Mouse (Mus musculus): Measurements from ENCODE around the gene Gpr55. TPM values are rescaled to one million over a fixed set of nuclear protein-coding genes. Genes with fewer than 3 reads are reported as not detected.
"Not testable (repeated sequence)": the region's sequence is repeated elsewhere in the genome, so short reads cannot be mapped to it uniquely, and the experiment has no call there.

The Gpr55 gene
- not detected in 2 replicates for polyA plus RNA-seq (2012; ENCODE audit: insufficient read depth, insufficient read length, missing spikeins)

GRCm38 (mm10) chr1:85960873-85961272 lies at the start of gene Gpr55:
Gene Gpr55, minus strand, starts transcription at chr1:85961007.
- H3K4me3 ChIP-seq (ENCODE audit: insufficient read depth, low read depth, low read length), result no peak within 1 kb of the TSS
- H3K4me1 ChIP-seq (ENCODE audit: control insufficient read depth, insufficient read depth, insufficient read length, low read length), result no peaks in the 10 kb centered on the region
- no peak within 1 kb of the TSS for H3K27ac ChIP-seq (replicated peaks; ENCODE audit: low read depth, low read length)

GRCm38 (mm10) chr1:86007778-86008177 lies 47.0 kb upstream of the Gpr55 start:
- Histone ChIP-seq H3K27ac (replicated peaks; ENCODE audit: low read depth, low read length) (no peak overlapping the region), H3K4me3 (ENCODE audit: insufficient read depth, low read depth, low read length) (no peak overlapping the region), H3K4me1 (ENCODE audit: control insufficient read depth, insufficient read depth, insufficient read length, low read length) (no peaks in the 10 kb centered on the region)

- no peaks in the 10 kb centered on the region for H3K4me1 ChIP-seq (ENCODE audit: control insufficient read depth, insufficient read depth, insufficient read length, low read length)
- no peak overlapping the region for H3K27ac ChIP-seq (replicated peaks; ENCODE audit: low read depth, low read length)
- no peak overlapping the region for H3K4me3 ChIP-seq (ENCODE audit: insufficient read depth, low read depth, low read length)
Measured at GRCm38 (mm10) chr1:86006040-86006439, 45.2 kb upstream of the Gpr55 start.

GRCm38 (mm10) chr1:86005540-86005939 lies 44.7 kb upstream of the Gpr55 start:
- H3K27ac ChIP-seq (replicated peaks; ENCODE audit: low read depth, low read length), result no peak overlapping the region
- H3K4me3 ChIP-seq (ENCODE audit: insufficient read depth, low read depth, low read length), result no peak overlapping the region
- H3K4me1 ChIP-seq (ENCODE audit: control insufficient read depth, insufficient read depth, insufficient read length, low read length), result no peaks in the 10 kb centered on the region

GRCm38 (mm10) chr1:85999853-86000570 lies 39.2 kb upstream of the Gpr55 start:
- Histone ChIP-seq H3K27ac (replicated peaks; ENCODE audit: low read depth, low read length) (no peak overlapping the region), H3K4me3 (ENCODE audit: insufficient read depth, low read depth, low read length) (no peak overlapping the region), H3K4me1 (ENCODE audit: control insufficient read depth, insufficient read depth, insufficient read length, low read length) (no peaks in the 10 kb centered on the region)

GRCm38 (mm10) chr1:85998012-85998411 lies 37.2 kb upstream of the Gpr55 start:
- Histone ChIP-seq H3K4me3 (ENCODE audit: insufficient read depth, low read depth, low read length) (no peak overlapping the region), H3K4me1 (ENCODE audit: control insufficient read depth, insufficient read depth, insufficient read length, low read length) (no peaks in the 10 kb centered on the region), H3K27ac (replicated peaks; ENCODE audit: low read depth, low read length) (no peak overlapping the region)

GRCm38 (mm10) chr1:85997221-85997620 lies 36.4 kb upstream of the Gpr55 start:
- Histone ChIP-seq H3K4me3 (ENCODE audit: insufficient read depth, low read depth, low read length) (no peak overlapping the region), H3K4me1 (ENCODE audit: control insufficient read depth, insufficient read depth, insufficient read length, low read length) (no peaks in the 10 kb centered on the region), H3K27ac (replicated peaks; ENCODE audit: low read depth, low read length) (no peak overlapping the region)

GRCm38 (mm10) chr1:85993541-85993940 lies 32.7 kb upstream of the Gpr55 start:
- Histone ChIP-seq H3K27ac (replicated peaks; ENCODE audit: low read depth, low read length) (no peak overlapping the region), H3K4me3 (ENCODE audit: insufficient read depth, low read depth, low read length) (no peak overlapping the region), H3K4me1 (ENCODE audit: control insufficient read depth, insufficient read depth, insufficient read length, low read length) (no peaks in the 10 kb centered on the region)

GRCm38 (mm10) chr1:85992175-85992574 lies 31.4 kb upstream of the Gpr55 start:
- no peaks in the 10 kb centered on the region for H3K4me1 ChIP-seq (ENCODE audit: control insufficient read depth, insufficient read depth, insufficient read length, low read length)
- H3K4me3 ChIP-seq (ENCODE audit: insufficient read depth, low read depth, low read length), result no peak overlapping the region
- no peak overlapping the region for H3K27ac ChIP-seq (replicated peaks; ENCODE audit: low read depth, low read length)

- not testable (repeated sequence) for H3K4me3 ChIP-seq (ENCODE audit: insufficient read depth, low read depth, low read length); H3K4me1 ChIP-seq (ENCODE audit: control insufficient read depth, insufficient read depth, insufficient read length, low read length); H3K27ac ChIP-seq (replicated peaks; ENCODE audit: low read depth, low read length)
Measured at GRCm38 (mm10) chr1:85988882-85989281, 28.1 kb upstream of the Gpr55 start.

- Histone ChIP-seq H3K4me1 (ENCODE audit: control insufficient read depth, insufficient read depth, insufficient read length, low read length) (no peaks in the 10 kb centered on the region), H3K4me3 (ENCODE audit: insufficient read depth, low read depth, low read length) (no peak overlapping the region), H3K27ac (replicated peaks; ENCODE audit: low read depth, low read length) (no peak overlapping the region)
Measured at GRCm38 (mm10) chr1:85988351-85988750, 27.5 kb upstream of the Gpr55 start.

GRCm38 (mm10) chr1:85985784-85986183 lies 25.0 kb upstream of the Gpr55 start:
- no peak overlapping the region for H3K4me3 ChIP-seq (ENCODE audit: insufficient read depth, low read depth, low read length)
- no peak overlapping the region for H3K27ac ChIP-seq (replicated peaks; ENCODE audit: low read depth, low read length)
- H3K4me1 ChIP-seq (ENCODE audit: control insufficient read depth, insufficient read depth, insufficient read length, low read length), result no peaks in the 10 kb centered on the region

GRCm38 (mm10) chr1:85981738-85982357 lies 21.0 kb upstream of the Gpr55 start:
- Histone ChIP-seq H3K27ac (replicated peaks; ENCODE audit: low read depth, low read length) (no peak overlapping the region), H3K4me3 (ENCODE audit: insufficient read depth, low read depth, low read length) (no peak overlapping the region), H3K4me1 (ENCODE audit: control insufficient read depth, insufficient read depth, insufficient read length, low read length) (no peaks in the 10 kb centered on the region)

- Histone ChIP-seq H3K27ac (replicated peaks; ENCODE audit: low read depth, low read length) (no peak overlapping the region), H3K4me1 (ENCODE audit: control insufficient read depth, insufficient read depth, insufficient read length, low read length) (no peaks in the 10 kb centered on the region), H3K4me3 (ENCODE audit: insufficient read depth, low read depth, low read length) (no peak overlapping the region)
Measured at GRCm38 (mm10) chr1:85977709-85978108, 16.9 kb upstream of the Gpr55 start.

GRCm38 (mm10) chr1:85973468-85973877 lies 12.7 kb upstream of the Gpr55 start:
- Histone ChIP-seq H3K4me1 (ENCODE audit: control insufficient read depth, insufficient read depth, insufficient read length, low read length) (no peaks in the 10 kb centered on the region), H3K4me3 (ENCODE audit: insufficient read depth, low read depth, low read length) (no peak overlapping the region), H3K27ac (replicated peaks; ENCODE audit: low read depth, low read length) (no peak overlapping the region)

- Histone ChIP-seq H3K27ac (replicated peaks; ENCODE audit: low read depth, low read length) (no peak overlapping the region), H3K4me3 (ENCODE audit: insufficient read depth, low read depth, low read length) (no peak overlapping the region), H3K4me1 (ENCODE audit: control insufficient read depth, insufficient read depth, insufficient read length, low read length) (no peaks in the 10 kb centered on the region)
Measured at GRCm38 (mm10) chr1:85972341-85972740, 11.5 kb upstream of the Gpr55 start.
